Mouse (Mus musculus) liver, embryonic 14.5 days (tissue): ENCODE measurements around the gene Atl2.

Experiments
- CTCF ChIP-seq: IDR thresholded peaks from 2 replicates; pipeline ENCODE4 v1.5.1; 2016; ENCODE audit warnings: antibody characterized with exemption, low read depth, control low read depth
- EP300 ChIP-seq: IDR thresholded peaks from 2 replicates; pipeline ENCODE4 v1.6.1; 2016; ENCODE audit warnings: antibody characterized with exemption, low read depth

DNA sequence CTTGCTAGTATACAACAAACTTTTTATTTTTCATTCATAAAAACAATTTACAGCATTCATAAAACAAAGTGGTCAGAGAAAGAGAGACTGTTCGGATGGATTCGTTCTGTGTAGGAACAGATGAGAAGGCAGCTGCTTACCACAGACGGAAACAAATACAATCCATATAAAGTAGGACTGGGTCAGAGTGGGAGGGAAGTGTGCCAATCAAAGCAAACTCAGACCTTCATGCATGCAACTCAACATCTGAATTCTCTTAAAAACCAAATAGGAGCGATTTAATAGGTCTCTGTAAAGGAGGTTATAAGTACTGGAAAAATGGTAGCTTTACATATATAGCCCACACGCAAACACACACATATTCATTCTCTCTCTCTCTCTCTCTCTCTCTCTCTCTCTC is 47.5 kb downstream of the Atl2 start:
- TF ChIP-seq CTCF: no peak
- no peak for TF ChIP-seq EP300
